Mouse (Mus musculus): ENCODE data around the gene Pdpk1. TPM values are rescaled to one million over a fixed set of nuclear protein-coding genes. Genes with fewer than 3 reads are reported as not detected.
A peak's percentile ranks its signal among the peaks of the same experiment; 100 is the strongest.

The Pdpk1 gene
- polyA plus RNA-seq, 1 experiment from 2014 or later: 19.3 TPM

DNA sequence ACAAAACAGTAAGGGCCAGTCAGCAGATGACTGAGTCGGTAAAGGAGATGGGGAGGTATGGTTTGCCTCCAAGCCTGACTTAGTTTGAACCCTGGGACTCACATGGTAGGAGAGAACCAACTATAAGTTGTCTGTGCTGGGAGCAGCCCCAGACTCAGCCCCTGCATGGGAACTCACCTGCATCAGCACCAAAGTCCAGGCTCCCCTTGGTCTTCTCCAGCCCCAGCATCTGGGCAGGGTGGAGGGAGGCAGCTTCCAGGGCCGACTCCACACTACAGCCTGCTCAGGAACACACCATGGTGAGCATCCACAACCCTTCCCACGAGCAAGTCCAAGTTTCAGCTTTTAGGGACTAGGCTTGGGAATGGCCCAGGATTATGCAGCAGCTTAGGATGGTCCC lies 5.7 kb upstream of the Pdpk1 start:
- TF ChIP-seq CTCF (IDR thresholded peaks at IDR 0.05; ENCODE audit: low read depth): no peak
- TF ChIP-seq EP300 (IDR thresholded peaks at IDR 0.05; ENCODE audit: low read depth): no peak
- H3K9me3 ChIP-seq (ENCODE audit: low read length): no peaks in the 10 kb centered on the region
- no peaks in the 10 kb centered on the region for H3K27me3 ChIP-seq (ENCODE audit: insufficient read depth, low read length)
- H3K4me3 ChIP-seq (ENCODE audit: low read depth, low read length): no peak overlapping the region
- H3K4me1 ChIP-seq (ENCODE audit: insufficient read depth): peaks cover 25% of the 10 kb centered on the region
- no peak overlapping the region for H3K4me2 ChIP-seq (ENCODE audit: low read depth, low read length)
- H3K36me3 ChIP-seq (replicated peaks; ENCODE audit: insufficient read depth, low read length): peaks cover 6% of the 10 kb centered on the region
- H3K9ac ChIP-seq (replicated peaks): no peak overlapping the region
- DNase-seq (no peak), ATAC-seq (no peak)
- H3K27ac ChIP-seq (ENCODE audit: low read depth): no peak overlapping the region
- 71% methylated on average over 3 of the region's 3 CpGs for WGBS (ENCODE audit: insufficient replicate concordance)

DNA sequence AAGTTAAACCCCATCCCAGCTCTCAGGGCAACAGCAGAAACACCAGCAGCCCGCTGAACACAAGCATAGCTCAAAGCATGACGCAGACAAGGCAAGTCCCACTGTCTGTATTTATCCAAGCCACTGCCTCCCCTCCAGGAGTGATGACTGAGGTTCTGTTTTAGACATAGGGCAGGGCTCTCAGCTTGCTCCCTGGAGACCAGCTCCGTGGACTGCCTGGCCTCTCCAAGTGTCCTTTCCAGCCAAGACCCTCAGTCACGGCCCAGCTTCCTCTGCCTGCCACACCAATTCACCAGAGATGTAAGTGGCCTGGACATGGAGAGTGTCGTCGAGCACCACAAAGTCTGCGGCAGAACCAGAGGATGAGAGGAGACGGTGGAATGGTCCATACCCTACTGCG lies 5.0 kb upstream of the Pdpk1 start:
- DNase-seq: no peak
- no peak for TF ChIP-seq CTCF (IDR thresholded peaks at IDR 0.05; ENCODE audit: low read depth)
- TF ChIP-seq EP300 (IDR thresholded peaks at IDR 0.05; ENCODE audit: low read depth): no peak

DNA sequence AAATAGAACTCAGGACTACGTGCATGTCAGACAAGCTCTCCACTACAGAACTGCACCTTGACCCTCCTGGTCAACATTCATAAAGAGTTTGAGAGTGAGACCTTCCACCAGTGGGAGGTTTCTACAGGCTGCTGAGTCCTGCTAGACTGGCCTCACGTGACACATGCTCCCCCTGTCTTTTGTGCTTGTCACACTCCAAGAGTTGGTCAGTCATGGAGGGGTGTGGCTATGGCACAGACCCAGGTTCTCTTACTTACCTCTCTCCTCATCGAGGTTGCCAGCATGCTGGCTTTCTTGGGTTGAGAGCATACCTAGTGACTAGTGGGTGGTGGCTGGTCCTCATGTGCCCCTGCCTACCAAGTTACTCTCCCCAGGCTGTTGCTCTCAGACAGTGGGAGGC lies 3.7 kb upstream of the Pdpk1 start:
- Histone ChIP-seq H3K27ac (ENCODE audit: low read depth) (peak overlapping the region; percentile 35; the same call in 1 of the 2 replicates), H3K36me3 (replicated peaks; ENCODE audit: insufficient read depth, low read length) (peaks cover 6% of the 10 kb centered on the region), H3K9ac (replicated peaks) (no peak overlapping the region), H3K4me1 (ENCODE audit: insufficient read depth) (peaks cover 25% of the 10 kb centered on the region), H3K4me3 (ENCODE audit: low read depth, low read length) (no peak overlapping the region), H3K27me3 (ENCODE audit: insufficient read depth, low read length) (no peaks in the 10 kb centered on the region), H3K4me2 (ENCODE audit: low read depth, low read length) (no peak overlapping the region), H3K9me3 (ENCODE audit: low read length) (no peaks in the 10 kb centered on the region)
- 49% methylated on average over 3 of the region's 3 CpGs for WGBS (ENCODE audit: insufficient replicate concordance)
- ATAC-seq (0 out of 2 replicates have a peak, but pooled peaks have one; percentile 2), DNase-seq (no peak)
- TF ChIP-seq CTCF (IDR thresholded peaks at IDR 0.05; ENCODE audit: low read depth) (peak; percentile 30; the same call in 1 of the 2 replicates), EP300 (IDR thresholded peaks at IDR 0.05; ENCODE audit: low read depth) (no peak)

More for the DNA sequence above, 5.0 kb upstream of the Pdpk1 start:
- H3K4me3 ChIP-seq (ENCODE audit: low read depth, low read length): no peak overlapping the region
- no peaks in the 10 kb centered on the region for H3K9me3 ChIP-seq (ENCODE audit: low read length)
- no peak for ATAC-seq
- H3K4me1 ChIP-seq (ENCODE audit: insufficient read depth): peaks cover 25% of the 10 kb centered on the region
- no peak overlapping the region for H3K9ac ChIP-seq (replicated peaks)
- H3K4me2 ChIP-seq (ENCODE audit: low read depth, low read length): no peak overlapping the region
- no peak overlapping the region for H3K27ac ChIP-seq (ENCODE audit: low read depth)
- whole genome bisulfite sequencing (ENCODE audit: insufficient replicate concordance): 89% methylated on average over 9 of the region's 9 CpGs
- no peaks in the 10 kb centered on the region for H3K27me3 ChIP-seq (ENCODE audit: insufficient read depth, low read length)
- peaks cover 6% of the 10 kb centered on the region for H3K36me3 ChIP-seq (replicated peaks; ENCODE audit: insufficient read depth, low read length)

DNA sequence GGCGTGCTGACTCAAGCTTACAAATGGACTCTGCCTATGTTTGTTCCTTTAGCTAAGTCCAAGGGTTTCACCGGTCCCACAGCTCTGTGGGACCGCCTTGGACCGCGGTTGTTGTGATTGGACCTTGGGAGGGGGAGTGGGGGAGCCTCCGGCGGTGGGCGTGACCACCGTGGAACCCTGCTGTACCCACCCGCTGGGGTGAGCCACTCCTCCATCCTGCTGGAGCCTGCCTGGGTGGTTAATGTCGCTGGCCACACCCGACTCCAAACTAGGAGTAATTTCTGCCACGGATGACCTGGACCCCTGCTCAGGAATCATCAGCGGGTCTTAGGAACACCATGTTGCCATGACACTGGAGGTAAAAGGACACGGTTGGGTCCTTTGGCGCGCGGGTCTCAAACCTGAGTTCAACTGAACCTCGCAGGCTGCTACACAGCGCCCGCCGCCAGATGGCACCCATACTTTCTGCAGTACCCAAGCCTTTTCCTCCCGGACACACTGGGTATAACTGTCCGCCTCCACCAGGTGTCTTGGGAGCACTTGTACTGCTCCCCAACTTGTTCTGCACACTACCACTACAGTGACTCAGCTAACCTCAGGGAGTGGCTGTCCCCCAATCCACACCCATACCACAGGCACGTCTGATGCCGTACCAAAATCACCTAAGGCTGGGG lies 1.3 kb upstream of the Pdpk1 start:
- peak overlapping the region; percentile 53 for H3K4me3 ChIP-seq (ENCODE audit: low read depth, low read length)
- no peaks in the 10 kb centered on the region for H3K27me3 ChIP-seq (ENCODE audit: insufficient read depth, low read length)
- peak; percentile 98 for TF ChIP-seq CTCF (IDR thresholded peaks at IDR 0.05; ENCODE audit: low read depth)
- no peak; the same call in 1 of the 2 replicates for TF ChIP-seq EP300 (IDR thresholded peaks at IDR 0.05; ENCODE audit: low read depth)
- WGBS (ENCODE audit: insufficient replicate concordance): under 1% methylated on average over 26 of the region's 26 CpGs
- peak overlapping the region; percentile 82 for H3K27ac ChIP-seq (ENCODE audit: low read depth)
- DNase-seq: peak; percentile 91
- ATAC-seq: peak; percentile 95
- H3K36me3 ChIP-seq (replicated peaks; ENCODE audit: insufficient read depth, low read length): peaks cover 5% of the 10 kb centered on the region; the same call in 1 of the 2 replicates
- H3K4me1 ChIP-seq (ENCODE audit: insufficient read depth): peaks cover 25% of the 10 kb centered on the region
- peak overlapping the region; percentile 91 for H3K4me2 ChIP-seq (ENCODE audit: low read depth, low read length)
- H3K9me3 ChIP-seq (ENCODE audit: low read length): no peaks in the 10 kb centered on the region
- peak overlapping the region; percentile 64 for H3K9ac ChIP-seq (replicated peaks)

DNA sequence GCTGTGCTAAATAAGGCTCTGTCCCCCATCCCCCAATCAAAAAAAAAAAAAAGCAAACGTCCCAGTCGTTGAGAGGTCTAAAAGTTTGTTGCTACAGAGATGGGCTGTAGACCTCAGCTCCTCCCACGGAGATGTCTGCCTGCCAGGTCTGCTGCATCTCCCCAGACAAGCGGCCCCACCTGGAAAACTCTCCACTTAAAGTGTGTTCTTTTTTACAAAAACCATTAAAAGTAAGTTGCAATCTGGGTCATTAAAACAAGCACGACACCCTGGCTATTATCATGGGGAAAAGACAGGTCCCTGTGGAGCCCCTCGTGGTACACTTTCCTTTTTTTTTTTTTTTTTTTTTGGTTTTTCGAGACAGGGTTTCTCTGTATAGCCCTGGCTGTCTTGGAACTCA lies 658 bp upstream of the Pdpk1 start:
- 0 out of 2 replicates have a peak, but pooled peaks cover 1% of the 10 kb centered on the region for H3K36me3 ChIP-seq (replicated peaks; ENCODE audit: insufficient read depth, low read length)
- H3K4me2 ChIP-seq (ENCODE audit: low read depth, low read length): peak overlapping the region; percentile 91
- peaks cover 25% of the 10 kb centered on the region for H3K4me1 ChIP-seq (ENCODE audit: insufficient read depth)
- DNase-seq (no peak), ATAC-seq (no peak)
- H3K27me3 ChIP-seq (ENCODE audit: insufficient read depth, low read length): no peaks in the 10 kb centered on the region
- H3K9me3 ChIP-seq (ENCODE audit: low read length): no peaks in the 10 kb centered on the region
- 26% methylated on average over 7 of the region's 7 CpGs for WGBS (ENCODE audit: insufficient replicate concordance)
- H3K27ac ChIP-seq (ENCODE audit: low read depth): peak overlapping the region; percentile 82; the same call in 1 of the 2 replicates
- peak overlapping the region; percentile 64 for H3K9ac ChIP-seq (replicated peaks)
- peak overlapping the region; percentile 53 for H3K4me3 ChIP-seq (ENCODE audit: low read depth, low read length)
- TF ChIP-seq CTCF (IDR thresholded peaks at IDR 0.05; ENCODE audit: low read depth) (no peak), EP300 (IDR thresholded peaks at IDR 0.05; ENCODE audit: low read depth) (no peak)

DNA sequence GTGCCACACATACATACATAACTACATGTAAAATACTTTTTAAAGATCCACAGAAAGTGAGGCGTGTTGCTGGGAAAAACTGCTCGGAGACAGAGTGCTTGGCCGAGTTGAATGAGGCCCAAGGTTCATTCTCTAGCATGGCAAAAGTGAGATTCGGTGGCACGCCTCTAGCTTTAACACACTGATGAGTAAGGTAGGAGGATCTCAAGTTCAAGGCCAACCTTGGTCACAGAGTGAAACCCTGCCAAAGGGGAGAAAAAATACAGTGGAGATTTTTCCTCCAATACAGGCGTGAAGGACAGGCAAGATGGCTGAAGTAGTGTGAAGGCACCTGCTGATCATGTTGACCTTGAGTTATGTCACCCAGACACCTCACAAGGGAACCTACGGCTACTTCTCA lies 1.3 kb downstream of the Pdpk1 start:
- TF ChIP-seq CTCF (IDR thresholded peaks at IDR 0.05; ENCODE audit: low read depth): no peak
- no peak for TF ChIP-seq EP300 (IDR thresholded peaks at IDR 0.05; ENCODE audit: low read depth)
- H3K4me3 ChIP-seq (ENCODE audit: low read depth, low read length): no peak overlapping the region
- no peak overlapping the region for H3K27ac ChIP-seq (ENCODE audit: low read depth)
- ATAC-seq (no peak), DNase-seq (no peak)
- no peaks in the 10 kb centered on the region for H3K36me3 ChIP-seq (replicated peaks; ENCODE audit: insufficient read depth, low read length)
- peaks cover 19% of the 10 kb centered on the region for H3K4me1 ChIP-seq (ENCODE audit: insufficient read depth)
- no peaks in the 10 kb centered on the region for H3K27me3 ChIP-seq (ENCODE audit: insufficient read depth, low read length)
- no peaks in the 10 kb centered on the region for H3K9me3 ChIP-seq (ENCODE audit: low read length)
- no peak overlapping the region for H3K9ac ChIP-seq (replicated peaks)
- 83% methylated on average over 7 of the region's 7 CpGs for WGBS (ENCODE audit: insufficient replicate concordance)
- no peak overlapping the region for H3K4me2 ChIP-seq (ENCODE audit: low read depth, low read length)

All from liver, postnatal 0 days (tissue).